Mouse (Mus musculus): ENCODE measurements at regions not wholly inside any gene's neighbourhood (a gene's known extent, or its start where the extent isn't known, plus 50 kb on each side); places are given as distances from the start of the nearest gene placed in this dataset.

- no peak for DNase-seq (ENCODE audit: low spot score)
These were observed 305.3 kb upstream of the Adamts16 start for GRCm38 (mm10) chr13:71146859-71147443.

GRCm38 (mm10) chr13:71138745-71139312, 297.2 kb upstream of the Adamts16 start:
- DNase-seq (ENCODE audit: low spot score): no peak

- DNase-seq (ENCODE audit: low spot score): no peak
These were observed 294.5 kb upstream of the Adamts16 start for GRCm38 (mm10) chr13:71135940-71136632.

GRCm38 (mm10) chr13:71121484-71121883, 279.9 kb upstream of the Adamts16 start:
- DNase-seq (ENCODE audit: low spot score): no peak

DNA sequence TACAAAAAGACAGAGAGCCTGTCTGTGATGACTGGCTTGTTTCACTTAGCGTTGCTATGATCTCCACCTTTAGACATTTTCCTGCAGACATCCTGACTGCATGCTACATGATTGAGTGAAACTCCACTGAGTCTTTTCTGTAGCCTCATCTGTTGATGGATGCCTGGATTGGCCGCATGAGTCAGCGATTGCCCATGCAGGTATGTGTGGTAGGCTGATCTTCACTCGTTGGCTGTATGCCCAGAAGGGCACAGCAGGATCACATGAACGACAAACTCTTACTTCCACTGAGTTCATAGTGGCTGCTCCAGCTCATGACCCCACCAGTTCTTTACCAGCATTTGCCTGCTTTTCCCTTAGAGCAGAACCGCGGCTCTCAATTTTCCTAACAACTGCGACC, 266.6 kb upstream of the Adamts16 start:
- DNase-seq (ENCODE audit: low spot score): no peak

DNA sequence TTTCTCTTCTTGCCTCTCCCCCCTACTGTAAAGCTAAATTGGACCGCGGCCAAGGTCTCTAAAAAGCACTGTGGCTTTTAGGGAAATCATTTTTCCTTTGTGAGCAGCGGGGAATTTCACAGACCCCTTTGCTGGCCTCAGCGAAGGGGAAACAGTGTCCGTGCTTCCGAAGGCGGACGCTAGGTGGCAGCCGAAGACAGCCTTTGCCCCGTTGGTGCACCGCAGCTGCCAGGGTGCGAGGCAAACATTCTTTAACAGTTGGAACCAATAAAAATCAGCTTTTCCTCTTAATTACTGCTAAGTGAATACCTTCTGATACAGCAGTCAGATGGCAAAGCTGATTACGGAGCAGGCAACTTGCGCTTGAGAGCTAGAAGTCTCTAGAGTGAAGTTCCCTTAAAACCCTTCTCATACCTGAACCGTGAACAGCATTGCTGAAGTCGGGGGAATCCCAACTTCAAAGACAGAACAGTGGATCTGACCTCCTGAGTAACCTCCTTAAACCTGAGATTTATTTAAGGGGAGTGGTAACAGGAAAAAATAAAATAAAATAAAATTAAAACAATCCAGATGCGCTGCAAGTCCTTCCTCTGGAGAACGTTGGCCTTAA, 263.7 kb upstream of the Adamts16 start:
- DNase-seq (ENCODE audit: low spot score): no peak

GRCm38 (mm10) chr13:71104419-71105228, 263.0 kb upstream of the Adamts16 start:
- DNase-seq (ENCODE audit: low spot score): no peak

GRCm38 (mm10) chr13:71084301-71084700, 242.7 kb upstream of the Adamts16 start:
- no peak for DNase-seq (ENCODE audit: low spot score)

DNA sequence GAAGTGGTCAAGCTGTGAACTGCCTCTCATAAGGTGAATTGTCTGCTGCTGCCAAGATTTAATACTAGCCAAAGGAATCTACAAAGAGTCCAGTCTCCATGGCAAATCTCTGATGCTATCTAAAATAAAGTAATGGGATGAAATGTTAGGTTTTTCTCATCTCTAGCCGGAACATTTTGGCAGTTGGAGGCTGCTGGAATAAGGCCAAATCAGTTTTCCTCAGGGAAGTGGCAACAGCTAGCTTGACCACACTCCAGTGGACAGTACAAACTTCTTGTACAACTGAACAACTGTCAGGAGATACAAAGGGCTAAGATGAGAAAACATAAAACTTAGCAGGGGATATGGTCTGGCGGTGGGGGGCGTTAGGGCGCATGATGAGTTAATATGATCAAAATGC, 234.3 kb upstream of the Adamts16 start:
- DNase-seq (ENCODE audit: low spot score): no peak

DNA sequence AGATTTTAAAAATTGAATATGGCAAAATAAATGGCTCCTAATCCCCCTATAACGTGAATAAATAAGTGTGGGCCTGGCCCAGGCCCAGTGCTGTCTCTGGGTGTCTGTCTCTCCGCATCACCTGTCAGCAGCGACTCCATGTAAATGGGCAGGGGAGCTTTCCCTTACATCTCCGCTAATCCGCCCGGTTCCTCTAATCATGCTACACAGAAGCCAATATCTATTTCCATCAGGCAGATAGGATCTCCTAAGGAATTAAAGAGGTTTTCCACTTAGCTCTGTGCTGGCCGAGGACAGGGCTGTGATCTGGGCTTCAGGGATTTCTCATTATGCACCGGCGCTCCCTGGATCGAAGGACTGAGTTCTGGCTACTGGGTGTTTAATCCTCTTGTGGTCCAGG, 232.4 kb upstream of the Adamts16 start:
- no peak for DNase-seq (ENCODE audit: low spot score)

GRCm38 (mm10) chr13:71068757-71069201, 227.2 kb upstream of the Adamts16 start:
- DNase-seq (ENCODE audit: low spot score): no peak

DNA sequence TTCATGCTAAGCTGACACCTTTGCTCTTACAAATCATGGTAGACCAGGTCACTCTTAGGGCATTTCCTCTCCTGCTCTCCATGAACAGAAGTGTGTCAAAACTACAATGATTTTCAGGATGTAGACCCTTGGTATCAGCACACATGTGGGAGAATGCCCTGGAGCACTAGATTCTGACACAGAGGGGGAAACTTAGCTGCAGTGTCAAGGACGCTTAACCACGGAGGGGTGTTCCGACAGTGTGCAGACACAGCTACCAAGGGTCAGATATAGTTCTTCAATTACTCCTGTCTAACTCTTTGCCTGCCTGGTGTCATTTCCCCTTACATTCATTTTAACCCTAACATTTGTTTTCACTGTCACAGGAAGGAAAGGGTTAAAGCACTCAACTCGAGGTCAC, 226.4 kb upstream of the Adamts16 start:
- no peak for DNase-seq (ENCODE audit: low spot score)

GRCm38 (mm10) chr13:71065568-71065967, 224.0 kb upstream of the Adamts16 start:
- DNase-seq (ENCODE audit: low spot score): no peak

DNA sequence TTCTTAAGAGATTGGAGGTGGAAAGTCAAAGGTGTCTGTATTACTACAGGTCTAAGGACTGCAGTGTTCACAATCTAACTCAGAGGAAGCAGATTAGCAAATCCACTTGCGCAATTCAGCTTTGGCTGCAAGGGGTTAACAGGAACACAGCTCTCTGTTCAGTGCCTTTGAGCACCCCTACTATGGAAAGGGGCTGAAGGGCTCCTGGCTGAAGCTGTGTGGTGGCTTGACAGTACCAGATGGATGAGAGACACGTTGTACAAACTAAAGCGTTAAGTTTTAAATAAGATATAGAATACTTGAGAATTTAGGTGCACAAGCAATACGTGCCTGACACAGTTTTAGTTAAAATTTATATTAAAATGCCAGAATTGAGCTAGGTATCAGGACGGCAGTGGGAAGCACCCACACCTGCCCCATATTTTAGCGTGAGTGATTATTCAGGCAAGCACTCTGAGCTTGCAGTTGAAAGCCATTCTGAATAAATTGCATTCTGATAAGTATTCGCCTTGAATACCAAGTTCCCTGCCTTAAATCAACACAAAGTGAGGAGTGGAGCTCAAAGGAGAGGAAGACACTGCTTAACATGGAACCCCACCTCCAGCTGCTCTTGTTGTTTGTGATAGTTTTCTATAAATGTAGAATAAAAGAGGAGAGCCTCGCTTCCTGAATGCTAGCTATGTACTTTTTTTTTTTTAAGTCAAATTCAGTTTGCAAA, 223.1 kb upstream of the Adamts16 start:
- no peak for DNase-seq (ENCODE audit: low spot score)

GRCm38 (mm10) chr13:71053361-71054264, 212.0 kb upstream of the Adamts16 start:
- no peak for DNase-seq (ENCODE audit: low spot score)

GRCm38 (mm10) chr13:71050646-71051045, 209.0 kb upstream of the Adamts16 start:
- no peak for DNase-seq (ENCODE audit: low spot score)

GRCm38 (mm10) chr13:71036000-71036399, 194.4 kb upstream of the Adamts16 start:
- DNase-seq (ENCODE audit: low spot score): no peak

GRCm38 (mm10) chr13:71034926-71035687, 193.5 kb upstream of the Adamts16 start:
- DNase-seq (ENCODE audit: low spot score): no peak

- DNase-seq (ENCODE audit: low spot score): no peak
These were observed 166.6 kb upstream of the Adamts16 start for GRCm38 (mm10) chr13:71008216-71008615.

DNA sequence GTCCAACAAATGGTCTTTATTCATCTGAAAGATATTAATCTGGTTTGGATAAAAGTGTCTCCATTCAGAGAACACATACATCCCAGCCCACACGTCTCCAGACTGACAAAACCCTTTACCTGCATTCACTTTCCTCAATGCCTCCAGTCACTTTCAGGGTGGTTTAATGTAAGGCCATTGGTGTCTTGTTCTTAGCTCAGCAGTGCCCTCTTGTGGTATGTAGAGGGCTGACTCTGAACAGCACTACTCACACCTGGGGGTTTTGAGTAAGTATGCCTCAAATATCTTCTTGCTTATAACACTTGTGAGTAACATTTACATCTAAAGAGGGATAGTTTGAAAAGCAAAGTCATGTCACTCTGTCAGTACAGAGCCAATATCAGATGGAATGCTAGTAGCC, 164.5 kb upstream of the Adamts16 start:
- no peak for DNase-seq (ENCODE audit: low spot score)

Data from ovary, adult 18-20 months (tissue).